Mouse (Mus musculus): ENCODE data around the gene 1700020L24Rik. TPM values are rescaled to one million over a fixed set of nuclear protein-coding genes. Genes with fewer than 3 reads are reported as not detected.
A peak's percentile ranks its signal among the peaks of the same experiment; 100 is the strongest.

Gene 1700020L24Rik
- polyA plus RNA-seq, 1 experiment from 2014 or later: 2.4 TPM

DNA sequence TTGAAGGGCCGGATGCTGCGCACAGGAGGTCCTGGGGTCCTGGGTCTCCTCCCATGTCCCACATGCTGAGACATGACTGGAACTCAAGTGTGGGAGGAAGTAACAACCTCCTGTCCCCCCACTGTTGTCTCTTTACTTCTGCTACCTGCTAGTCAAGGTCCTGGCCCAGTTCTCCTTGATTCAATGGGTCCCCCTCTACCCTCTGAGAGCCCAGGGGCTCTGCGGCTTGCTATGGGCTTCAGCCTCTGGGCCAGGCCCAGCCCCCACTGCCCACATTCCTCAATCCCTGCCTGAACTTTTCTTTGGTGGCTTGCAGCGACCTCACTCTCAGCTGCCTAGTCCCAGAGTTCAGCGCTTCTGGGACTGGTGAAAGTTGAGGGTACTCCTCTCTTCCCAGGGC is 8.1 kb upstream of the 1700020L24Rik start, which contains the start of gene Gas2l2:
Gene Gas2l2 (minus strand): TSS at position 101 of the 400 bp plus-strand sequence.
- Histone ChIP-seq H3K27me3 (ENCODE audit: control insufficient read depth, insufficient read depth, low read depth, low read length) (peaks cover 20% of the 10 kb centered on the region), H3K4me1 (ENCODE audit: control insufficient read depth, low read depth, low read length) (no peaks in the 10 kb centered on the region; the same call in 1 of the 2 replicates), H3K9me3 (replicated peaks; ENCODE audit: control insufficient read depth, low read length) (no peaks in the 10 kb centered on the region), H3K9ac (ENCODE audit: low read depth, low read length) (no peak within 1 kb of the TSS), H3K4me2 (ENCODE audit: low read depth, low read length) (no peak within 1 kb of the TSS), H3K4me3 (ENCODE audit: low read depth, low read length) (no peak within 1 kb of the TSS), H3K36me3 (ENCODE audit: control insufficient read depth, insufficient read depth) (no peaks in the 10 kb centered on the region), H3K27ac (ENCODE audit: low read length) (no peak within 1 kb of the TSS)
- 55% methylated on average over 5 of the region's 5 CpGs for WGBS (ENCODE audit: insufficient replicate concordance)
- ATAC-seq (ENCODE audit: low read depth): no peak

- Histone ChIP-seq H3K27me3 (ENCODE audit: control insufficient read depth, insufficient read depth, low read depth, low read length) (peaks cover 9% of the 10 kb centered on the region), H3K4me1 (ENCODE audit: control insufficient read depth, low read depth, low read length) (no peaks in the 10 kb centered on the region), H3K27ac (ENCODE audit: low read length) (no peak overlapping the region), H3K4me3 (ENCODE audit: low read depth, low read length) (no peak overlapping the region), H3K9me3 (replicated peaks; ENCODE audit: control insufficient read depth, low read length) (no peaks in the 10 kb centered on the region), H3K4me2 (ENCODE audit: low read depth, low read length) (no peak overlapping the region), H3K36me3 (ENCODE audit: control insufficient read depth, insufficient read depth) (no peaks in the 10 kb centered on the region), H3K9ac (ENCODE audit: low read depth, low read length) (no peak overlapping the region)
- WGBS (ENCODE audit: insufficient replicate concordance): 58% methylated on average over 2 of the region's 2 CpGs
- ATAC-seq (ENCODE audit: low read depth): no peak
These were observed 4.9 kb upstream of the 1700020L24Rik start for GRCm38 (mm10) chr11:83432533-83432932.

DNA sequence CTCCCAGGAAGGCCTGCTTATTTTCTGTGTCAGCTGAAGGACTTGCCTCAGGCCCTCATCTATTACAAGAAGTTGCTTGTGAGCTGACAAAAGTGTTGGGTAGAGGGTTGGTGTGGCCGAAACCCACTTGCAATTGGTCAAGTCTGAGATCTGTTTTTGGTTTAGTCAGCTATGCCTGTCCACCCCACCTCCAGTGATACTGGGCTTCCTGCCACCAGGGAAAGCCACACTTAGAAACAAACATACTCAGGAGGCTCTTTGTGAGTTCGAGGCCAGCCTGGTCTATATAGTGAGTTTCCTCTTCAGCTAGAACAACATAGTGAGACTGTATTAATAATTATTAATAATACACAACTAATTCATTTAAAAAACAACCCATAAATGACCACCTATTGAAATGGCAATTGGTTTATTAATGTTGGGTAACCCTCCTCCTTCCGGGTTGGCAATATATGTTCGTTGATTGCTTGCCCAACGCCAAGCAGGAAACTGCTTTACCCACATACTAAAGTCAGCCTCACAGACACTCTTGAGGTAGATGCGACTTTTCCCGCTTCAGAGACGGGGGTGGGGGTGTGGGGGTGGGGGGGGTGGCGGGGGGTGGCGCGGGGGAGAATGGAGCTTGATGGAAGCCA is 2.1 kb downstream of the 1700020L24Rik start:
- Histone ChIP-seq H3K9ac (ENCODE audit: low read depth, low read length) (no peak overlapping the region), H3K27me3 (ENCODE audit: control insufficient read depth, insufficient read depth, low read depth, low read length) (peaks cover 37% of the 10 kb centered on the region), H3K4me3 (ENCODE audit: low read depth, low read length) (peak overlapping the region; percentile 75), H3K4me1 (ENCODE audit: control insufficient read depth, low read depth, low read length) (peaks cover 13% of the 10 kb centered on the region), H3K36me3 (ENCODE audit: control insufficient read depth, insufficient read depth) (no peaks in the 10 kb centered on the region), H3K27ac (ENCODE audit: low read length) (no peak overlapping the region), H3K4me2 (ENCODE audit: low read depth, low read length) (peak overlapping the region; percentile 97), H3K9me3 (replicated peaks; ENCODE audit: control insufficient read depth, low read length) (no peaks in the 10 kb centered on the region)
- ATAC-seq (ENCODE audit: low read depth): no peak
- 17% methylated on average over 11 of the region's 11 CpGs for WGBS (ENCODE audit: insufficient replicate concordance)

DNA sequence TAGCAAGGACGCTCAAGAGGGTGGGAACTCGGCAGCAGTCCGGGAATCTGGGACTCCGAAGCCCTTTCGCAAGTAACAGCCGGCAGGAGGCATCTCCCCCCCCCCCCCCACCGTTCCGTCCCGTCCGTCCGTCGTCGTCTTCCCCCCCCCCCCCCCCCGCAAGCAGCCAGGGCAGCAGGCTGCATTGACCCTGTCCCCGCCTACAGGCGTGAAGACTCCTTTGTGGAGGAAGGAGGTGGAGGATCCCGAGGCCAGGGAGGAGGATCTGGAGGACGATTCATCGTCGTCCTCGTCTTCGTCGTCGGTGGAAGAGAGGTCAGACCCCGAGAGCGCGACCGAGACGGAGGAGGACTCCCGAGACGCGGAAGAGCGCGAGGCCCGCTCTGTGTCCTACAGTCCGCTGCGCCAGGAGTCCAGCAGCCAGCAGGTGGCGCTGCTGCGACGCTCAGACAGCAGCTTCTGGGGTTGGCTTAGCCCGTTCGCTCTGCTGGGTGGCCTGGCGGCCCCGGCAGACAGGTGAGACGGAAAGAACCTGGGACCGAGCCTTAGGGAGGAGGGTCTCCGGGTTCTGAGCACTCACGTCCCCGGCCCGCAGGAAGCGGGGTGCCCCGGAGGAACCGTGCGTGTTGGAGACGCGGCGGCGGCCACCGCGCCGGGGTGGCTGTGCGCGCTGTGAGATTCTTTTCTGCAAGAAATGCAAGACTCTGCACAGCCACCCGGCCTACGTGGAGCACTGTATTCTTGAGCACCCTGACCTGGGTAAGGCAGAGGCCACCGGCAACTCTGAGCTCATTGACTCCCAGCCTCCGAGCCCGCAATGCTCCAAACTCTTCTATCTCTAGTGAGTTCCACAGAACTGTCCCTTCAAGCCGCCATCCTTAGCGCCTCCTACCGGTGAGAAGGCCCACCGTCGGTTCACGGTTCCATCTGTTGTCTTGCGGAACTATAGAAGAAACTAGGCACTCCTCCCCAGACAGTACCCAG is 2.9 kb downstream of the 1700020L24Rik start:
- Histone ChIP-seq H3K4me2 (ENCODE audit: low read depth, low read length) (peak overlapping the region; percentile 97), H3K4me3 (ENCODE audit: low read depth, low read length) (peak overlapping the region; percentile 75), H3K36me3 (ENCODE audit: control insufficient read depth, insufficient read depth) (no peaks in the 10 kb centered on the region), H3K4me1 (ENCODE audit: control insufficient read depth, low read depth, low read length) (peaks cover 16% of the 10 kb centered on the region), H3K27me3 (ENCODE audit: control insufficient read depth, insufficient read depth, low read depth, low read length) (peaks cover 46% of the 10 kb centered on the region), H3K27ac (ENCODE audit: low read length) (no peak overlapping the region), H3K9me3 (replicated peaks; ENCODE audit: control insufficient read depth, low read length) (no peaks in the 10 kb centered on the region), H3K9ac (ENCODE audit: low read depth, low read length) (peak overlapping the region; percentile 66)
- ATAC-seq (ENCODE audit: low read depth): peak; percentile 92
- under 1% methylated on average over 67 of the region's 75 CpGs for WGBS (ENCODE audit: insufficient replicate concordance)

DNA sequence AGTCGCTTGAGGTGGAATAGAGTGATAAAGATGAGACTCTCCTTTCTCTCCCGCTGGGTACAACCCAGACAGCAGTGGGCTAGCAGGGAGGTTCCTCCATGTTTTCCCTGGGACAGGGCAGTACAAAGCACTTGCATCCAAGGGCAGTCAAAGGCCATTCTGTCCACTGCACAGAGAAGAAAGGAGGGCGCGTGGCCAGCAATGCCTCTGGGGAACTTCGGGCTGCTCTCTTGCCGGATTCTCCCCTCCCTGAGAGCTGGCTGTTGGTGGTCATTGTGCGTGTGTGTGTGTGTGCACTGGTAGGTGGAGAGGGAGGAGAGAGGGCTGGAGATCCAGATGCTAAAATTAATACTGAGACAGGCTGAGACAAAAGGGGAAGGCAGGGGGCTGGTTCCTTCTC is 3.8 kb downstream of the 1700020L24Rik start:
- no peak overlapping the region for H3K27ac ChIP-seq (ENCODE audit: low read length)
- H3K4me1 ChIP-seq (ENCODE audit: control insufficient read depth, low read depth, low read length): peaks cover 16% of the 10 kb centered on the region
- H3K9ac ChIP-seq (ENCODE audit: low read depth, low read length): no peak overlapping the region
- peak overlapping the region; percentile 97 for H3K4me2 ChIP-seq (ENCODE audit: low read depth, low read length)
- no peak for ATAC-seq (ENCODE audit: low read depth)
- 47% methylated on average over 7 of the region's 7 CpGs for WGBS (ENCODE audit: insufficient replicate concordance)
- no peaks in the 10 kb centered on the region for H3K9me3 ChIP-seq (replicated peaks; ENCODE audit: control insufficient read depth, low read length)
- peak overlapping the region; percentile 75 for H3K4me3 ChIP-seq (ENCODE audit: low read depth, low read length)
- H3K27me3 ChIP-seq (ENCODE audit: control insufficient read depth, insufficient read depth, low read depth, low read length): peaks cover 48% of the 10 kb centered on the region
- H3K36me3 ChIP-seq (ENCODE audit: control insufficient read depth, insufficient read depth): no peaks in the 10 kb centered on the region

DNA sequence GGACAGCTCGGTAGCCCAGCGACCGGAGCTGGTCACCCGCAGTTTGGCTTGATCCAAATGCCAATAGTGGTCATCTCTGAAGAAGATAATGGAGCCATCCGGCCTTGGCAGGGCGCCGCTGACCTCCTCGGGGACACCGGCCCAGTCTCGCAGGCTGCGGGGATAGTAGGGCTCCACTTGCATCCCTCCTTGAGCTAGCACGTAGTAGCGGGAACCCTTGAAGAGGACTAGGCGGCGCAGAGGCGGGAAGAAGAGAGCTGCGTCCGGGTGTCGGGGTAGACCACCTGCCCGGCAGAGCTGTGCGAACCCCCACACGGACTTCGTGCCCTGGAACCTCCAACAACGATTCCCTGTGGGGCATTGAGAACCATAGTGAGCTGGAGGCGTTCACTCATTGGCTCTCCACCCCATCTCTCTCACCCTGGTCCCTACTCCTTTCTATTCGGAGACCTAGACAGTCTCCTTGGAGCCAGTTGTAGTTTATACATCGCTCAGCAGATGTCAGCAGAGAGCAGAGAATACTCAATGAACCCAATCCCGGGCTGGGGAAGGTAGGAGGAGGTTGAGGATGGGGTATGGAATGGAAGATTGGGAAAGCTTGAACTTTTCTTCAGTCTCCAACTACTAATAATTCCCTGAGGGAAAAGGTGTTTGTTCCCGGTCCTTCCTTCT is 5.3 kb downstream of the 1700020L24Rik start:
- Histone ChIP-seq H3K9ac (ENCODE audit: low read depth, low read length) (no peak overlapping the region), H3K4me1 (ENCODE audit: control insufficient read depth, low read depth, low read length) (peaks cover 16% of the 10 kb centered on the region), H3K9me3 (replicated peaks; ENCODE audit: control insufficient read depth, low read length) (no peaks in the 10 kb centered on the region), H3K4me3 (ENCODE audit: low read depth, low read length) (no peak overlapping the region), H3K4me2 (ENCODE audit: low read depth, low read length) (peak overlapping the region; percentile 42), H3K36me3 (ENCODE audit: control insufficient read depth, insufficient read depth) (no peaks in the 10 kb centered on the region), H3K27me3 (ENCODE audit: control insufficient read depth, insufficient read depth, low read depth, low read length) (peaks cover 53% of the 10 kb centered on the region), H3K27ac (ENCODE audit: low read length) (no peak overlapping the region)
- 8% methylated on average over 29 of the region's 29 CpGs for WGBS (ENCODE audit: insufficient replicate concordance)
- no peak for ATAC-seq (ENCODE audit: low read depth)

- 5% methylated on average over 7 of the region's 7 CpGs for WGBS (ENCODE audit: insufficient replicate concordance)
- Histone ChIP-seq H3K9ac (ENCODE audit: low read depth, low read length) (no peak overlapping the region), H3K4me3 (ENCODE audit: low read depth, low read length) (no peak overlapping the region), H3K4me1 (ENCODE audit: control insufficient read depth, low read depth, low read length) (peaks cover 16% of the 10 kb centered on the region), H3K36me3 (ENCODE audit: control insufficient read depth, insufficient read depth) (no peaks in the 10 kb centered on the region), H3K27ac (ENCODE audit: low read length) (no peak overlapping the region), H3K9me3 (replicated peaks; ENCODE audit: control insufficient read depth, low read length) (no peaks in the 10 kb centered on the region), H3K4me2 (ENCODE audit: low read depth, low read length) (no peak overlapping the region), H3K27me3 (ENCODE audit: control insufficient read depth, insufficient read depth, low read depth, low read length) (peaks cover 53% of the 10 kb centered on the region)
- no peak for ATAC-seq (ENCODE audit: low read depth)
These were observed 6.3 kb downstream of the 1700020L24Rik start for GRCm38 (mm10) chr11:83443824-83444223.

DNA sequence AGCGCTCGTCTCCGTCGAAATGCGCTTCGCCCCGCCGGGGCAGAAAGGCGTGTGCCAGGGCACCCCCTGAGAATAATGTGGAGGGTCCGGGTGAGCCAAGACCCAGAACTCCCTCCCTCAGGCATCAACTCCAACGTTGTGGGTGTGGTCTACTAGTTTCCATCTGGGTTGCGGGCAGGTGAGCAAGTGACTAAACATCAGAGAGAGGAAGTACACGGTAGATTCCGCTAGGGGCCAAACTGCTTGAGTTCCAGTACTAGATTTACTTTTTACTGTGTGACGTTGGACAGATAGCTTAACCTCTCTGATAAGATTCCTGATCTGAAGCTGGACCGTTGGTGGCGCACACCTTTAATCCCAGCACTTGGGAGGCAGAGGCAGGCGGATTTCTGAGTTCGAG is 7.5 kb downstream of the 1700020L24Rik start:
- no peak for ATAC-seq (ENCODE audit: low read depth)
- WGBS (ENCODE audit: insufficient replicate concordance): 18% methylated on average over 19 of the region's 19 CpGs
- Histone ChIP-seq H3K4me2 (ENCODE audit: low read depth, low read length) (peak overlapping the region; percentile 39), H3K9me3 (replicated peaks; ENCODE audit: control insufficient read depth, low read length) (no peaks in the 10 kb centered on the region), H3K4me3 (ENCODE audit: low read depth, low read length) (peak overlapping the region; percentile 35), H3K27me3 (ENCODE audit: control insufficient read depth, insufficient read depth, low read depth, low read length) (peaks cover 53% of the 10 kb centered on the region), H3K4me1 (ENCODE audit: control insufficient read depth, low read depth, low read length) (peaks cover 16% of the 10 kb centered on the region), H3K9ac (ENCODE audit: low read depth, low read length) (no peak overlapping the region), H3K36me3 (ENCODE audit: control insufficient read depth, insufficient read depth) (no peaks in the 10 kb centered on the region), H3K27ac (ENCODE audit: low read length) (no peak overlapping the region)
